Mouse (Mus musculus) myocyte (in vitro differentiated cells): ENCODE results near the gene Caap1. TPM values are rescaled to one million over a fixed set of nuclear protein-coding genes. Genes with fewer than 3 reads are reported as not detected.

Source experiments
- H3K27me3 ChIP-seq: one replicate; pipeline ENCODE4 v1.6.1; 2011; ENCODE audit not compliant: control insufficient read depth, insufficient read depth, insufficient read length
- H3K36me3 ChIP-seq: one replicate; pipeline ENCODE4 v1.6.1; 2011; ENCODE audit not compliant: control insufficient read depth, insufficient read depth
- H3K4me2 ChIP-seq: one replicate; pipeline ENCODE4 v1.6.1; 2011; ENCODE audit warnings: low read depth, control low read depth
- H3K4me3 ChIP-seq: one replicate; pipeline ENCODE4 v1.5.1; 2011; ENCODE audit warnings: mild to moderate bottlenecking, control low read depth, moderate library complexity
- H3K79me2 ChIP-seq: one replicate; pipeline ENCODE4 v1.6.1; 2011; ENCODE audit not compliant: control insufficient read depth, insufficient read depth
- H3ac ChIP-seq: one replicate; pipeline ENCODE4 v1.6.1; 2011; ENCODE audit not compliant: control insufficient read depth, insufficient read length
- CEBPB ChIP-seq: IDR thresholded peaks from 2 replicates; pipeline ENCODE4 v1.6.1; 2011; ENCODE audit warnings: mild to moderate bottlenecking, moderate library complexity; ENCODE audit not compliant: poor library complexity, insufficient read depth, severe bottlenecking
- E2F4 ChIP-seq: IDR thresholded peaks from one replicate; pipeline ENCODE4 v1.6.1; 2011; ENCODE audit warnings: mild to moderate bottlenecking, control low read depth, moderate library complexity; ENCODE audit not compliant: insufficient read depth
- MAX ChIP-seq: IDR thresholded peaks from one replicate; pipeline ENCODE4 v1.6.1; 2011; ENCODE audit warnings: low read depth, mild to moderate bottlenecking, control low read depth
- MYOD1 ChIP-seq, 3 experiments: IDR thresholded peaks; one replicate each; pipeline ENCODE4 v1.6.1; 2011; ENCODE audit warnings: control low read depth in 2 of 3, low read depth in 2 of 3, mild to moderate bottlenecking in 2 of 3, moderate library complexity in 1 of 3; ENCODE audit not compliant: insufficient read length in 2 of 3, control insufficient read depth in 1 of 3
- MYOG ChIP-seq, 3 experiments: IDR thresholded peaks; one replicate each; pipeline ENCODE4 v1.6.1; 2011; ENCODE audit warnings: control low read depth in 2 of 3, low read depth in 2 of 3, mild to moderate bottlenecking in 2 of 3; ENCODE audit not compliant: insufficient read length in 2 of 3, control insufficient read depth in 1 of 3, insufficient read depth in 1 of 3
- POLR2A ChIP-seq: IDR thresholded peaks from one replicate; pipeline ENCODE4 v1.6.1; 2011; ENCODE audit warnings: low read depth, mild to moderate bottlenecking, control low read depth, moderate library complexity; ENCODE audit not compliant: insufficient read length
- POLR2AphosphoS2 ChIP-seq: IDR thresholded peaks from one replicate; pipeline ENCODE4 v1.6.1; 2011; ENCODE audit warnings: low read depth, control low read depth; ENCODE audit not compliant: insufficient read length
- REST ChIP-seq: IDR thresholded peaks from one replicate; pipeline ENCODE4 v1.6.1; 2011; ENCODE audit warnings: mild to moderate bottlenecking, control low read depth, moderate library complexity; ENCODE audit not compliant: insufficient read depth, insufficient read length
- SRF ChIP-seq: IDR thresholded peaks from one replicate; pipeline ENCODE4 v1.6.1; 2011; ENCODE audit warnings: low read depth; ENCODE audit not compliant: control insufficient read depth, insufficient read length
- TCF12 ChIP-seq: IDR thresholded peaks from one replicate; pipeline ENCODE4 v1.6.1; 2011; ENCODE audit warnings: mild to moderate bottlenecking, control low read depth; ENCODE audit not compliant: poor library complexity, insufficient read depth, severe bottlenecking
- TCF3 ChIP-seq: IDR thresholded peaks from one replicate; pipeline ENCODE4 v1.6.1; 2011; ENCODE audit warnings: low read depth, control low read depth; ENCODE audit not compliant: insufficient read length
- USF1 ChIP-seq: IDR thresholded peaks from one replicate; pipeline ENCODE4 v1.6.1; 2011; ENCODE audit warnings: low read depth, mild to moderate bottlenecking, control low read depth, moderate library complexity
- polyA plus RNA-seq: library from polyadenylated mRNA; unstranded; fragments of >200 nt; fragmentation: generic; extraction: Trizol; gene quantifications from one replicate; pipeline ENCODE4 v1.2.1, GENCODE M21; 2012; ENCODE audit warnings: missing spikeins

The Caap1 gene
- polyA plus RNA-seq, 1 experiment = 3.1 TPM

DNA sequence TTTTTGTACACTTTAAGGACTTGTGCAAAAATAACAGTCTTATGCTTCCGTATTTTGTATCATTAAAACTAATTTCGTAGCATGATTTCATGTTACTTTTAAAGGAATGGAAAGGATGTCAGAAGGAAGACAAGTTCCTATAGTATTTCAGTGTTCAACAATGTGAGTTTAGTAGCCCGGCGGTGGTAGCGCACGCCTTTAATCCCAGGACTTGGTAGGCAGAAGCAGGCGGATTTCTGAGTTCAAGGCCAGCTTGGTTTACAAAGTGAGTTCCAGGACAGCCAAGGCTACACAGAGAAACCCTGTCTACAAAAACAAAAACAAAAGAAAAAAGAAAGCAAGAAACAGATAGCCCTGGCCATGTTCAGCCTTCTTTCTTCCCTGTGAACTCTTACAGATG, 549 bp upstream of the Caap1 start:
- no peaks in the 10 kb centered on the region for H3K27me3 ChIP-seq
- peak overlapping the region; percentile 31 for H3ac ChIP-seq
- H3K36me3 ChIP-seq = no peaks in the 10 kb centered on the region
- peak overlapping the region; percentile 56 for H3K4me2 ChIP-seq
- peaks cover 36% of the 10 kb centered on the region for H3K79me2 ChIP-seq
- TF ChIP-seq MYOG (IDR thresholded peaks at IDR 0.05; ENCODE audit: control insufficient read depth in 1 of 3, insufficient read depth in 1 of 3, insufficient read length in 2 of 3, low read depth in 2 of 3) (no peak), USF1 (no peak), MAX (no peak), SRF (no peak), CEBPB (no peak), E2F4 (no peak), REST (no peak), MYOD1 (IDR thresholded peaks at IDR 0.05; ENCODE audit: control insufficient read depth in 1 of 3, insufficient read length in 2 of 3, low read depth in 2 of 3) (no peak)
- peak overlapping the region; percentile 46 for H3K4me3 ChIP-seq

DNA sequence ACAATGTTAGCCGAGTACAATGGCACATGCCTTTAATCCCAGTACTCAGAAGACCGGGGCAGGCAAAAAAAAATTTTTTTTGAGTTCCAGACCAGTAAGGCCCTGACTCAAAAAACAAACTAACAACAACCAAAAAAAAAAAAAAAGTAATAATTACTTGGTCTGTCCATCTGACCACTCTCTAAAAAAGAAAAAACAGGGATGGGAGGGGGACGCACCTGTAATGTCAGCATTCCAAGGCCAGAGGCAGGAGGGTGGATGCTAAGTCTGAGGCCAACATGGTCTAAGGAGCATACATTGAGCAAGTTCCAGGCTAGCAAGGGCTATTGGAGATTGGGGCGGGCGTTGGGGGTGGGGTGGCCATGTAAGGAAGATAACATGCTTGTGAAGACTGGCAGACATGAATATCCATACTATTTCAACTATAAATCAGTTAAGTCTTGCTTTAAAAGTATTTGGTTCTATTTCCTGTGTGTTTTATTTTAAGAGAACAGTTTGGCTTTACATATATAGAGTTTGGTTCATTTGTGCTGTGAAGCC, 1.6 kb downstream of the Caap1 start:
- TF ChIP-seq REST (no peak), MYOD1 (IDR thresholded peaks at IDR 0.05; ENCODE audit: control insufficient read depth in 1 of 3, insufficient read length in 2 of 3, low read depth in 2 of 3) (no peak), TCF12 (no peak), POLR2A (no peak), MAX (no peak), POLR2AphosphoS2 (no peak), CEBPB (no peak), E2F4 (no peak), SRF (no peak), TCF3 (no peak)
- Histone ChIP-seq H3K79me2 (peaks cover 43% of the 10 kb centered on the region), H3K27me3 (no peaks in the 10 kb centered on the region), H3ac (no peak overlapping the region), H3K4me3 (peak overlapping the region; percentile 46), H3K36me3 (no peaks in the 10 kb centered on the region), H3K4me2 (peak overlapping the region; percentile 79)

DNA sequence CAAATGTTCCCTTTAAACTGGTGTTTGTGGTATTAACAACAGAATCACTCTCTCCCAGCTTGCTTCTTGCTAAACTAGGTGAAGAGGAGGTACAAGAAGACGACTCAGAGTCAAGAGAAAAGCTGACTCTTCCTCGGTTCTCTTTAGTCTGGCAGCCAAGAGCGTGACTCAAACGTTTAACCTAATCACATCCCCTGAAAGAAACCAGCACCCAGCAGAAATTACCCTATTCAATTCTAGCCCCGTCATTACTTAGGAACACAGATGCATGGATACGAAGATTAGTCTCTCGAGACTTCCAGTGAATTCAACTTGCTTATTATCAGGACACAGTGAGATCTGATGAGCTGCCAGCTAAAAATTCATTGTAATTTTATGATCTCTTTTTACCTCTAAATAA, 12.3 kb downstream of the Caap1 start:
- H3K36me3 ChIP-seq = peaks cover 20% of the 10 kb centered on the region
- TF ChIP-seq POLR2AphosphoS2 (no peak), CEBPB (no peak), TCF12 (no peak), POLR2A (no peak), MYOG (IDR thresholded peaks at IDR 0.05; ENCODE audit: control insufficient read depth in 1 of 3, insufficient read depth in 1 of 3, insufficient read length in 2 of 3, low read depth in 2 of 3) (no peak)

DNA sequence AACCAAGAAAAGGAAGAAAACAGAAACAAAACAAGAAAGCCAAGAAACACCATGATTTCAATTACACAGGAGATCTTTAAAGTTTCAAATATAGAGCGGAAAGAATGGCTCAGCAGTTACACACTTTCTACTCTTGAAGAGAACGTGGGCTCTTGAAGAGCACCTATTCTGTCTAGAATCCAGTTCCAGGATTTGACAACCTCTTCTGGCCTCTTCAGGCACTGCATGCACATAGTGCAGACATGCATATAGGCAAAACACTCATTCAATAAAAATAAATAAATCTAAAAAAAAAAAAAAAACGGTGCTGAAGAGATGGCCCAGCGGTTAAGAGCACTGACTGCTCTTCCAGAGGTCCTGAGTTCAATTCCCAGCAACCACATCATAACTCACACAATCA, 13.6 kb downstream of the Caap1 start:
- no peaks in the 10 kb centered on the region for H3K79me2 ChIP-seq
- peaks cover 17% of the 10 kb centered on the region for H3K36me3 ChIP-seq
- H3K4me3 ChIP-seq = no peak overlapping the region
- H3K4me2 ChIP-seq = no peak overlapping the region
- no peak for TF ChIP-seq POLR2A
- no peak for TF ChIP-seq TCF12
- TF ChIP-seq MYOG (IDR thresholded peaks at IDR 0.05; ENCODE audit: control insufficient read depth in 1 of 3, insufficient read depth in 1 of 3, insufficient read length in 2 of 3, low read depth in 2 of 3) = no peak
- TF ChIP-seq REST = no peak
- TF ChIP-seq E2F4 = no peak
- no peak for TF ChIP-seq TCF3
- TF ChIP-seq CEBPB = no peak
- TF ChIP-seq MAX = no peak
- TF ChIP-seq POLR2AphosphoS2 = no peak
- TF ChIP-seq SRF = no peak
- no peak for TF ChIP-seq MYOD1 (IDR thresholded peaks at IDR 0.05; ENCODE audit: control insufficient read depth in 1 of 3, insufficient read length in 2 of 3, low read depth in 2 of 3)
- no peak for TF ChIP-seq USF1
- no peak overlapping the region for H3ac ChIP-seq
- H3K27me3 ChIP-seq = no peaks in the 10 kb centered on the region

More for the DNA sequence above, 12.3 kb downstream of the Caap1 start:
- Histone ChIP-seq H3K27me3 (no peaks in the 10 kb centered on the region), H3K4me3 (no peak overlapping the region), H3ac (no peak overlapping the region), H3K79me2 (no peaks in the 10 kb centered on the region), H3K4me2 (no peak overlapping the region)

GRCm38 (mm10) chr4:94533205-94533604, 23.4 kb downstream of the Caap1 start:
- TF ChIP-seq REST (no peak), MYOG (IDR thresholded peaks at IDR 0.05; ENCODE audit: control insufficient read depth in 1 of 3, insufficient read depth in 1 of 3, insufficient read length in 2 of 3, low read depth in 2 of 3) (no peak), CEBPB (no peak), SRF (no peak), MYOD1 (IDR thresholded peaks at IDR 0.05; ENCODE audit: control insufficient read depth in 1 of 3, insufficient read length in 2 of 3, low read depth in 2 of 3) (no peak), POLR2A (no peak), TCF12 (no peak), TCF3 (no peak), POLR2AphosphoS2 (no peak), USF1 (no peak), MAX (no peak), E2F4 (no peak)

More at GRCm38 (mm10) chr4:94533205-94533604, 23.4 kb downstream of the Caap1 start:
- Histone ChIP-seq H3K4me3 (no peak overlapping the region), H3K36me3 (peaks cover 6% of the 10 kb centered on the region), H3K27me3 (no peaks in the 10 kb centered on the region), H3ac (no peak overlapping the region), H3K4me2 (no peak overlapping the region), H3K79me2 (no peaks in the 10 kb centered on the region)
